Mouse (Mus musculus): ENCODE measurements around the gene Ctnna2. TPM values are rescaled to one million over a fixed set of nuclear protein-coding genes. Genes with fewer than 3 reads are reported as not detected.

Ctnna2 gene
- not detected for total RNA-seq (2023)

DNA sequence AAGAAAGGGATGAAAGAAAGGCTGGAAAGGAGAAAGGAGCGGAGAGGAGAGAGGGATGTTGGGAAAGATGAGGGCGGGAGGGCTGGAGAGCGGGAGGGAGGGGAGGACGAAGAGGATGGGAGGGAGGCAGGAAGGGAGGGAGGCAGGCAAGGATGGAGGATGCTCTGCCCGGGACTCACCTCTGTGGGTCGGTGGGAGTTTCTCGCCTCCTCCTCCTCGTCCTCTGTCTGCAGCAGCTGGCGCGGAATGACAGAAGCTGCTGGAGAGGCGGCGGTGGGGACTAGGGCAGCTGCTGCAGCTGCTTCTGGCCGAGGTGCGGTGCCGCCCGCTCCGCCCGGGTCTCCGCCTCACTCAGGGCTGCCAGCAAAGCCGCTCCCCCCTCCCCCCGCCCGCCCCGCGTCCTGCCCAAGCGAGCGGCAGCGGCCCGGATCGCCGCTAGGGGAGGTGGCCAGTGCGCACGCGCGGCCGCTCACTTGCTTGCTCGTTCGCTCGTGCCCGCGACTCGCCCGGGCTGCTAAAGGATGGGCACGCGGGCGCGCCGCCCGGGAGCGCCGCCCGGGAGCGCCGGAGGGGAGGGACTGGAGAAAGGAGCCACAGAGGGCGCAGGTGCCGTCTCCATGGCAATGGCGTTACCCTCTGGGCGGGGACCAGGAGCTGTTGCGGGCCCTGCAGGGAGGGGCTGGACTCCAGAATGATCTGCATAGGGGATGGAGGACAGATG, at the start of gene Ctnna2:
Gene Ctnna2 (minus strand): TSS at position 459 of the 721 bp plus-strand sequence.

DNA sequence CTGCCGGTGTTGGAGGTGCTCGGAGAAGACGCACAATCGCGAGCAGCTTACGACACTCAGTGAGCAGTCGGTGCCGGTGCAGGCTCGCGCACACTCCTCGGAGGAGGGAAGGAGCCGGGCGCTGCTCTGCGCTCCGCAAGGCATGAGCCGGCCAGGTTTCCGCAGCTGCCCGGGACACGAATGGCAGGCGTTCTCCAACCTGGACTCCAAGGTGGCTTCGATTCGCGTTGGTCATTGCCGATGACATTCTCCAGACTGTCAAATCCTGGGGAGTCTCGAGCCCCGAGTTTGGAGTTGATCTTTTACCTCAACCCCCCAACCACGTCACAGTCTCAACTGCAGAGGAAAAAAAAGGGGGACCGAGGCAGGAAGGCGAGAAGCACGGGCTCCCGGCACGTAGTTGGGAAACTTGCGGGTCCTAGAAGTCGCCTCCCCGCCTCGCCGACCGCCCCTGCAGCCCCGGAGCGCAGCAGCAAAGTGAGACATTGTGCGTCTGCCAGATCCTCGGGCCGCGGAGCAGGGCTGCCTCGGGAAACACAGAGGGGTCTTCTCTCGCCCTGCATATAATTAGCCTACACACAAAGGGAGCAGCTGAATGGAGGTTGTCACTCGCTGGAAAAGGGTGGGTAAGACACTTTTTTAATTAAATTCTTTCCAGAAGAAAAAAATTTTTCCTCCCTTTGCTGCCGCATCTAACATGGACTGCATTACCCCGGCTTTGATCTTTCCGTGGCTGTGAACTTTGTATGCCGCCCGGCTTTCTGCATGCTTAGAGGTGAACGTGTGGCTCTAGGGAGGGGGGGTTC, 736.7 kb downstream of the Ctnna2 start, which contains the start of gene Lrrtm1:
Gene Lrrtm1 (plus strand): TSS at position 89 of the 806 bp plus-strand sequence.

Measured in monocyte, adult 59 days (primary cell).